Mouse (Mus musculus): ENCODE measurements around the gene Serpina3n.
A peak's percentile ranks its signal among the peaks of the same experiment; 100 is the strongest.
"Not testable (repeated sequence)": the region's sequence is repeated elsewhere in the genome, so short reads cannot be mapped to it uniquely, and the experiment has no call there.

Serpina3n gene

GRCm38 (mm10) chr12:104433951-104434735 is 27.6 kb downstream of the Serpina3n start:
- DNase-seq, result no peak

GRCm38 (mm10) chr12:104440087-104440760 is 33.7 kb downstream of the Serpina3n start:
- DNase-seq, result peak; percentile 84

GRCm38 (mm10) chr12:104443716-104444115 is 37.2 kb downstream of the Serpina3n start:
- DNase-seq, result no peak

- not testable (repeated sequence) for DNase-seq
Measured at GRCm38 (mm10) chr12:104447056-104447455, 40.5 kb downstream of the Serpina3n start.

GRCm38 (mm10) chr12:104448099-104448498 is 41.6 kb downstream of the Serpina3n start:
- DNase-seq, result peak; percentile 25

- DNase-seq, result no peak
Measured at GRCm38 (mm10) chr12:104450257-104450656, 43.7 kb downstream of the Serpina3n start.

- DNase-seq, result no peak
Measured at GRCm38 (mm10) chr12:104453002-104453401, 46.5 kb downstream of the Serpina3n start.

- DNase-seq, result no peak
Measured at GRCm38 (mm10) chr12:104459377-104459776, 52.8 kb downstream of the Serpina3n start.

- DNase-seq, result no peak
Measured at GRCm38 (mm10) chr12:104461372-104461771, 54.8 kb downstream of the Serpina3n start.
